Mouse (Mus musculus) olfactory bulb, adult 2 months (tissue): ENCODE measurements around the gene Fez2. TPM values are rescaled to one million over a fixed set of nuclear protein-coding genes. Genes with fewer than 3 reads are reported as not detected.

Source experiments
- H3K27ac ChIP-seq: fragments of 200-500 bp; 2 replicates; pipeline ENCODE4 v1.5.1; 2012; ENCODE audit warnings: low read depth, low read length; ENCODE audit not compliant: insufficient read depth
- H3K4me1 ChIP-seq: fragments of 200-500 bp; 2 replicates; pipeline ENCODE4 v1.6.1; 2012; ENCODE audit warnings: low read length; ENCODE audit not compliant: control insufficient read depth, insufficient read depth
- H3K4me3 ChIP-seq: fragments of 200-500 bp; 2 replicates; pipeline ENCODE4 v1.5.1; 2012; ENCODE audit warnings: mild to moderate bottlenecking, low read depth, low read length, moderate library complexity; ENCODE audit not compliant: insufficient read depth
- CTCF ChIP-seq: fragments of 200-500 bp; IDR thresholded peaks from 2 replicates; pipeline ENCODE4 v1.5.1; 2012; ENCODE audit warnings: low read depth, mild to moderate bottlenecking, low read length, moderate library complexity; ENCODE audit not compliant: insufficient read depth
- POLR2A ChIP-seq: fragments of 200-500 bp; IDR thresholded peaks from 2 replicates; pipeline ENCODE4 v1.6.1; 2012; ENCODE audit warnings: mild to moderate bottlenecking, low read depth, low read length, moderate library complexity; ENCODE audit not compliant: insufficient read depth
- WGBS: fragments of 180-500 bp; shearing (Covaris S2); methylation state at CpG from one replicate; pipeline ENCODE4 v1.1.7; 2018; 5-methylcytosine and 5-hydroxymethylcytosine counted together
- polyA plus RNA-seq: library from polyadenylated mRNA; stranded (reverse); fragments of >200 nt; gene quantifications from 2 replicates; pipeline ENCODE4 v1.2.4, GENCODE M21; 2012; ENCODE audit warnings: low replicate concordance; ENCODE audit not compliant: missing spikeins, insufficient read depth, insufficient read length

Gene Fez2
- polyA plus RNA-seq, 1 experiment: not detected

- H3K4me1 ChIP-seq: peaks cover 2% of the 10 kb centered on the region; the same call in 1 of the 2 replicates
- WGBS: 89% methylated on average over 4 of the region's 4 CpGs
- TF ChIP-seq CTCF (no peak), POLR2A (no peak)
Observed at GRCm38 (mm10) chr17:78419216-78419615, 1.3 kb upstream of the Fez2 start.

GRCm38 (mm10) chr17:78415255-78415654 lies 2.7 kb downstream of the Fez2 start:
- TF ChIP-seq POLR2A (no peak), CTCF (no peak)
- Histone ChIP-seq H3K4me3 (no peak overlapping the region), H3K4me1 (peaks cover 2% of the 10 kb centered on the region; the same call in 1 of the 2 replicates), H3K27ac (no peak overlapping the region)
- 92% methylated on average over 2 of the region's 2 CpGs for WGBS

More at GRCm38 (mm10) chr17:78419216-78419615, 1.3 kb upstream of the Fez2 start:
- Histone ChIP-seq H3K27ac (no peak overlapping the region), H3K4me3 (no peak overlapping the region)

GRCm38 (mm10) chr17:78409900-78410299 lies 8.1 kb downstream of the Fez2 start:
- Histone ChIP-seq H3K4me1 (no peaks in the 10 kb centered on the region), H3K4me3 (no peak overlapping the region), H3K27ac (no peak overlapping the region)
- 56% methylated on average over 2 of the region's 2 CpGs for WGBS
- TF ChIP-seq POLR2A (no peak), CTCF (no peak)

GRCm38 (mm10) chr17:78408386-78408785 lies 9.6 kb downstream of the Fez2 start:
- Histone ChIP-seq H3K4me1 (no peaks in the 10 kb centered on the region), H3K27ac (no peak overlapping the region), H3K4me3 (no peak overlapping the region)
- WGBS: 60% methylated on average over 10 of the region's 10 CpGs
- TF ChIP-seq POLR2A: no peak
- no peak for TF ChIP-seq CTCF

- no peak overlapping the region for H3K4me3 ChIP-seq
- WGBS: 91% methylated on average over 4 of the region's 4 CpGs
- H3K4me1 ChIP-seq: no peaks in the 10 kb centered on the region
- no peak overlapping the region for H3K27ac ChIP-seq
- TF ChIP-seq CTCF: no peak
- TF ChIP-seq POLR2A: no peak
Observed at GRCm38 (mm10) chr17:78407581-78407980, 10.4 kb downstream of the Fez2 start.

- 92% methylated on average over 10 of the region's 10 CpGs for WGBS
- TF ChIP-seq POLR2A (no peak), CTCF (no peak)
Observed at GRCm38 (mm10) chr17:78406854-78407253, 11.1 kb downstream of the Fez2 start.

GRCm38 (mm10) chr17:78405336-78405735 lies 12.6 kb downstream of the Fez2 start:
- H3K27ac ChIP-seq: no peak overlapping the region
- TF ChIP-seq CTCF (no peak), POLR2A (no peak)
- 90% methylated on average over 3 of the region's 3 CpGs for WGBS
- no peak overlapping the region for H3K4me3 ChIP-seq
- H3K4me1 ChIP-seq: peaks cover 2% of the 10 kb centered on the region; the same call in 1 of the 2 replicates

More at GRCm38 (mm10) chr17:78406854-78407253, 11.1 kb downstream of the Fez2 start:
- no peaks in the 10 kb centered on the region for H3K4me1 ChIP-seq
- no peak overlapping the region for H3K27ac ChIP-seq
- H3K4me3 ChIP-seq: no peak overlapping the region

- no peak overlapping the region for H3K4me3 ChIP-seq
- TF ChIP-seq POLR2A (no peak), CTCF (no peak)
- 82% methylated on average over 9 of the region's 9 CpGs for WGBS
Observed at GRCm38 (mm10) chr17:78403804-78404203, 14.1 kb downstream of the Fez2 start.

GRCm38 (mm10) chr17:78403229-78403628 lies 14.7 kb downstream of the Fez2 start:
- 89% methylated on average over 4 of the region's 4 CpGs for WGBS
- TF ChIP-seq CTCF: no peak
- no peak for TF ChIP-seq POLR2A
- Histone ChIP-seq H3K4me1 (peaks cover 3% of the 10 kb centered on the region; the same call in 1 of the 2 replicates), H3K27ac (no peak overlapping the region), H3K4me3 (no peak overlapping the region)

More at GRCm38 (mm10) chr17:78403804-78404203, 14.1 kb downstream of the Fez2 start:
- no peak overlapping the region for H3K27ac ChIP-seq
- H3K4me1 ChIP-seq: peaks cover 3% of the 10 kb centered on the region; the same call in 1 of the 2 replicates

- H3K27ac ChIP-seq: no peak overlapping the region
- peaks cover 3% of the 10 kb centered on the region; the same call in 1 of the 2 replicates for H3K4me1 ChIP-seq
- TF ChIP-seq POLR2A: no peak
- no peak for TF ChIP-seq CTCF
- 89% methylated on average over 6 of the region's 6 CpGs for WGBS
- no peak overlapping the region for H3K4me3 ChIP-seq
Observed at GRCm38 (mm10) chr17:78402174-78402573, 15.8 kb downstream of the Fez2 start.
